Mouse (Mus musculus): ENCODE measurements around the gene Ccdc151. TPM values are rescaled to one million over a fixed set of nuclear protein-coding genes. Genes with fewer than 3 reads are reported as not detected.

Gene Ccdc151
- polyA plus RNA-seq, 1 experiment, result 0.02 TPM

DNA sequence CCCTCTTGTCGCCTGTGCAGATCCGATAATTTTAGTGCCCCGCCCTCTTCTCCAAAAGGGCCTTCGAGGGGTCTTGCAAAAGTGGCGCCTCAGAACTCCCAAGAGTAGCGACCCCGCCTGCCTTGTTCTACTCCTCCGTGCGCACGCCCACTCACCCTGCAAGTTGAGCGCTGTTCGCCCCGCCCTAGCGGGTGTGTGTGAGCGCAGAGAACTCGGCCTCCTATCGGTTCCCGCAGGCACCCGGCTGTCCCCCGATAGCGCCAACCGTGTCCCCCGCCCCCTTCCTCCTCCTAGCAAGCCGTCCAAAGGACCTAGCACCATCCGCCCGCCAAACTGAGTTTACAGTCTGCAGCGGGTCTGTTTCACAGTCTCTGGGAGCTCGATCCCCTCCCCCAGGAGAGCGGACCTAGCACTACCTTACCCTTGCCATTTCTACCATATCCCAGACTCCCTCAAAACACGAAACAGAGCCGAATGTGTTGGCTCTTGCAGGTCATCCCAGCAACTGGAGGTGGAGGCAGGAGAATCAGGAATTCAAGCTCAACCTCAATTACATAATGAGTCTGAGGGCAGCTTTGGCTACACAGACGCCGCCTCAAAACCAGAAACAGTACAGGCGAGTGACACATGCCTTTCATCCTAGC is 39.9 kb downstream of the Ccdc151 start:
- TF ChIP-seq TAL1 (IDR thresholded peaks at IDR 0.05; ENCODE audit: low read length) (peak; percentile 96), GATA1 (IDR thresholded peaks at IDR 0.05; ENCODE audit: low read length) (peak; percentile 92)
- Histone ChIP-seq H3K4me3 (replicated peaks) (peak overlapping the region; percentile 99), H3K9me3 (ENCODE audit: control insufficient read depth, low read length) (no peaks in the 10 kb centered on the region), H3K27me3 (ENCODE audit: control insufficient read depth) (peaks cover 5% of the 10 kb centered on the region; the same call in 1 of the 2 replicates), H3K4me1 (ENCODE audit: control insufficient read depth) (peaks cover 62% of the 10 kb centered on the region), H3K36me3 (ENCODE audit: control insufficient read depth) (peaks cover 57% of the 10 kb centered on the region)

DNA sequence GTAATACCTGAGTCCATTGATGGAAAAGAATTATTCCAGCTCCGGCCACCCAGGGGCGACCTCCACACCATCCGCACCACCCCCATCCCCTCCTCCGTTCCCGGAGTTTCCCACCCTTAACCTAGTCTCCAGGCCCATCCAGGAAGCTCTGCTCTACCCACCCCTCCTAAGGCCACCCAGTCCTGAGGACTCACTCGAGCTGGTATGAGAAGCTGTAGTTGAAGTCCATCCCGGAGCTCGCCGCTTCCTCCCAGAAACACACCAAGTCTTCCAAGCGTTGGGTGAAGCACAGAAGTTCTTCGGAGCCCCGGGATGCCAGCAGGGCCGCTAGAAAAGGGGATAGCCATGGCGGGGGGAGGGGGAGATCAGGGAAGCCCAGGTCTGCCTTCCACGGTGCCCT is 40.4 kb downstream of the Ccdc151 start:
- Histone ChIP-seq H3K4me3 (replicated peaks) (peak overlapping the region; percentile 99), H3K4me1 (ENCODE audit: control insufficient read depth) (peaks cover 68% of the 10 kb centered on the region), H3K27me3 (ENCODE audit: control insufficient read depth) (peaks cover 5% of the 10 kb centered on the region; the same call in 1 of the 2 replicates), H3K36me3 (ENCODE audit: control insufficient read depth) (peaks cover 62% of the 10 kb centered on the region), H3K9me3 (ENCODE audit: control insufficient read depth, low read length) (no peaks in the 10 kb centered on the region)
- TF ChIP-seq GATA1 (IDR thresholded peaks at IDR 0.05; ENCODE audit: low read length), result no peak

DNA sequence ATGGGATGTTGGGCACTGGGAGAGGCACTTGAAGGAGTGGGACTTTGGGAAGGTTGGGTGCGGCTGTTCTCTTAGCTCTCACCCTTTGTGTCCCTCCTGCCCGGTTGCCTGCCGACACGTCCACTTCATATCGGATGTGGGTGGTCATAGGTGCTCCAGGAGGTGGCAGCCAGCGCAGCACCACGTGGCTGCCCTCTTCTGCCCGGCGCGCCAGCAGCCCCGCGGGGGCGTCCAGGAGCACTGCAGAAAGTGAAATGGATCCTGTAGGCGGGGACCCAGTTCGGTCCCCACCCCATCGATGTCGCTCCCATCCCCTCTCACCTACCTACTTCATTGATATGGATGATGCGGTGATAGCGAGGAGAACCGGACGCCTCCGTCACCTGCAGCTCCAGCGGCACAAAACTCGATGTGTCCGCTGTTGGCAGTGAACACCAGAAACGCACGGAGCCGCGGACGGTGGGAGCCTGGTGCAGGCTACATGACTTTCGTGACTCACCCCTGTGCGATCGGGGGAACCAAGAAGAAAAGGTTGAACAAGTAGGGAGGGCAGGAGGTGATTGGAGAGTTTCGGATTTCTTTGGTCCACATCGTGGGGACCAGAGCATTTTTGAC is 41.0 kb downstream of the Ccdc151 start:
- H3K4me3 ChIP-seq (replicated peaks), result peak overlapping the region; percentile 99
- peaks cover 5% of the 10 kb centered on the region; the same call in 1 of the 2 replicates for H3K27me3 ChIP-seq (ENCODE audit: control insufficient read depth)
- H3K9me3 ChIP-seq (ENCODE audit: control insufficient read depth, low read length), result no peaks in the 10 kb centered on the region
- peaks cover 67% of the 10 kb centered on the region for H3K36me3 ChIP-seq (ENCODE audit: control insufficient read depth)
- TF ChIP-seq TAL1 (IDR thresholded peaks at IDR 0.05; ENCODE audit: low read length) (no peak), GATA1 (IDR thresholded peaks at IDR 0.05; ENCODE audit: low read length) (no peak; the same call in 1 of the 2 replicates)
- H3K4me1 ChIP-seq (ENCODE audit: control insufficient read depth), result peaks cover 73% of the 10 kb centered on the region

DNA sequence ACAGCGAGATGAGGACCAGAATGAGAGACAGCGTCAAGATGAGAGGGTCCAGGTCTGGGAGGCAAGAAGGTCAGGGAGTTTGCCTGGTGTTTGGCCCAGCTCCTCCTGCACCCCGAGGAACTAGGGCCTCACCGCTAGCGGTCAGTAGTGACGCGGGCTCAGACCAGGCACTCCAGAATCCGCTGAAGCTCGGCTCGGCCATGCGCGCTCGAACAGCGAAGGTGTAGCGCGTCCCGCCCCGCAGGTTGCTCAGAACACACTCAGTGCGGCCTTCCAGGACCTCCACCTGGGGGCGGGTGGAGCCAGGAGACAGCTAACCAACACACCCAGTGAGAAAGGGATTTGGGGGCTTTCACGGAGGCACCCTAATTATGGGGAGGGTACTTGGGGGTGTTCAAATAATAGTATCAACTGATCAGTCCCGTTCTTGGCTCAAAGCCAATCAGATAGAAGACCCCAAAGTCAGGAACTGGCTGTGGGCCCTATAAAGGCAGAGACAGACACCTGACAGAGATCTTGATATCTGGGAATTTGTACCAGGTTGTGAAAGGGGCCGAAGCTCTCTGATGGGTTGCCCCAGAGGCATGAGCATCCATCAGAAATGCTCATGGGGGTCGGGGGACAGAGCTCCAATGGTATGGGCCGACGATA is 41.8 kb downstream of the Ccdc151 start:
- H3K27me3 ChIP-seq (ENCODE audit: control insufficient read depth), result peaks cover 5% of the 10 kb centered on the region; the same call in 1 of the 2 replicates
- no peaks in the 10 kb centered on the region for H3K9me3 ChIP-seq (ENCODE audit: control insufficient read depth, low read length)
- H3K36me3 ChIP-seq (ENCODE audit: control insufficient read depth), result peaks cover 69% of the 10 kb centered on the region
- no peak for TF ChIP-seq GATA1 (IDR thresholded peaks at IDR 0.05; ENCODE audit: low read length)
- no peak for TF ChIP-seq TAL1 (IDR thresholded peaks at IDR 0.05; ENCODE audit: low read length)
- H3K4me3 ChIP-seq (replicated peaks), result peak overlapping the region; percentile 99
- H3K4me1 ChIP-seq (ENCODE audit: control insufficient read depth), result peaks cover 79% of the 10 kb centered on the region

DNA sequence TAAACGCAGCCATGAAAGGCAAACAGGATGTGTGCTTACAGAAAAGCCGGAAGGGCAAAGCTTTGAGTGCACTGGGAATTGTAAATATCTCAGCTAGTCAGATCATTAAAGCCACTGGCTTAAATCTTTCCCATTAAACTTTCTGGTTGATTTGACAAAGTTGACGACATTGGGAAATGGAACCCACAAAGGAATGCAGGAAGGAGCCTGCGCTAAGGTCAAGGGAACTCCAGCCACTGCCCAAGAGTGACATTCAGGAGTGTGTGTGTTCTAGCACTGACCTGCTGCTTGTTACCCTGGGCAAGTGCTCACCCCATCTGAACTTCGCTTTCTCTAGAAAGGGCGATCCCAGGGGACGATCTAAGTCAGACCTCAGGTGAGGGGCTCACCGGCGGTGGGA is 42.3 kb downstream of the Ccdc151 start:
- peak overlapping the region; percentile 99 for H3K4me3 ChIP-seq (replicated peaks)
- H3K4me1 ChIP-seq (ENCODE audit: control insufficient read depth), result peaks cover 78% of the 10 kb centered on the region
- peaks cover 69% of the 10 kb centered on the region for H3K36me3 ChIP-seq (ENCODE audit: control insufficient read depth)
- H3K27me3 ChIP-seq (ENCODE audit: control insufficient read depth), result peaks cover 5% of the 10 kb centered on the region; the same call in 1 of the 2 replicates
- TF ChIP-seq TAL1 (IDR thresholded peaks at IDR 0.05; ENCODE audit: low read length), result no peak
- TF ChIP-seq GATA1 (IDR thresholded peaks at IDR 0.05; ENCODE audit: low read length), result no peak
- no peaks in the 10 kb centered on the region for H3K9me3 ChIP-seq (ENCODE audit: control insufficient read depth, low read length)

DNA sequence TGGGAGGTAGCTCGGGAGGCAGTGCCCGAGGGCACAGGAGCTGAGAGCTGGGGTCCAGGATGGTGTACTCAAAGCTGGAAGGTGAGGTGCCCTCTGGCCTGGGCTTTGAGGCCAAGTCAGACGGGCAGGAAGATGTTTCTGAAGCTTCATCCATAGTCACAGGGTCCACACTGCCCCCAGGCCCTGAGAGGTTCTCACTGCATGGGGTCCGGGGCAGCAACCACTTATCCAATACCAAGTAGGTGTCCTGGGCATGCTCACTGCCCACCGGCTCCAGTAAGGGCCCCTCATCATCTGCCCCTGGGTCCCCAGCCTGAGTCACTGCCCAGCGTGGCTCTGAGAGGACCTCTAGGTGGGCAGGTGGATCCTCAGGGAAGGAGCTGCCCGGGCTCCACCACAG is 43.2 kb downstream of the Ccdc151 start:
- peaks cover 69% of the 10 kb centered on the region for H3K36me3 ChIP-seq (ENCODE audit: control insufficient read depth)
- peaks cover 75% of the 10 kb centered on the region for H3K4me1 ChIP-seq (ENCODE audit: control insufficient read depth)
- H3K27me3 ChIP-seq (ENCODE audit: control insufficient read depth), result peaks cover 5% of the 10 kb centered on the region; the same call in 1 of the 2 replicates
- H3K4me3 ChIP-seq (replicated peaks), result peak overlapping the region; percentile 99
- no peak for TF ChIP-seq GATA1 (IDR thresholded peaks at IDR 0.05; ENCODE audit: low read length)
- TF ChIP-seq TAL1 (IDR thresholded peaks at IDR 0.05; ENCODE audit: low read length), result no peak
- no peaks in the 10 kb centered on the region for H3K9me3 ChIP-seq (ENCODE audit: control insufficient read depth, low read length)

DNA sequence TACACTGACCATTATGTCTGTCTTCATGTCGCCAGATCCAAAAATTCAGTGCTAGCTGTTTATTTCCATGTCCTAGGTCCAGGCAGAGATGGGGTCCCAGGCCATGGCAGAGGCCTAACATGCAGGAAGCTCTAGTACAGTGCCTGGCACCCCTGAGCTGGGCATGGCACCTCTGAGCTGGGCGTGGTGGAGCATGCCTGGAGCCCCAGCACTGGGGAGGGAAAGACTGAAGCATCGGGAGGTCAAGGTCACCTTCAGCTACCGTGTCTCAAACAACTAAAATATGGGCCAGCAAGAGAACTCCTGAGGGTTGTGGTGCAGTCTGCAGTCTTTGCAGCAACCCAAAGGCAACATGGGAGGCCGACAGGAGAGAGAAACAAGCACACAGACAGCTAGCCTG is 44.1 kb downstream of the Ccdc151 start:
- Histone ChIP-seq H3K27me3 (ENCODE audit: control insufficient read depth) (peaks cover 5% of the 10 kb centered on the region; the same call in 1 of the 2 replicates), H3K9me3 (ENCODE audit: control insufficient read depth, low read length) (no peaks in the 10 kb centered on the region), H3K4me3 (replicated peaks) (peak overlapping the region; percentile 99), H3K4me1 (ENCODE audit: control insufficient read depth) (peaks cover 69% of the 10 kb centered on the region), H3K36me3 (ENCODE audit: control insufficient read depth) (peaks cover 69% of the 10 kb centered on the region)
- TF ChIP-seq TAL1 (IDR thresholded peaks at IDR 0.05; ENCODE audit: low read length) (no peak), GATA1 (IDR thresholded peaks at IDR 0.05; ENCODE audit: low read length) (no peak)

DNA sequence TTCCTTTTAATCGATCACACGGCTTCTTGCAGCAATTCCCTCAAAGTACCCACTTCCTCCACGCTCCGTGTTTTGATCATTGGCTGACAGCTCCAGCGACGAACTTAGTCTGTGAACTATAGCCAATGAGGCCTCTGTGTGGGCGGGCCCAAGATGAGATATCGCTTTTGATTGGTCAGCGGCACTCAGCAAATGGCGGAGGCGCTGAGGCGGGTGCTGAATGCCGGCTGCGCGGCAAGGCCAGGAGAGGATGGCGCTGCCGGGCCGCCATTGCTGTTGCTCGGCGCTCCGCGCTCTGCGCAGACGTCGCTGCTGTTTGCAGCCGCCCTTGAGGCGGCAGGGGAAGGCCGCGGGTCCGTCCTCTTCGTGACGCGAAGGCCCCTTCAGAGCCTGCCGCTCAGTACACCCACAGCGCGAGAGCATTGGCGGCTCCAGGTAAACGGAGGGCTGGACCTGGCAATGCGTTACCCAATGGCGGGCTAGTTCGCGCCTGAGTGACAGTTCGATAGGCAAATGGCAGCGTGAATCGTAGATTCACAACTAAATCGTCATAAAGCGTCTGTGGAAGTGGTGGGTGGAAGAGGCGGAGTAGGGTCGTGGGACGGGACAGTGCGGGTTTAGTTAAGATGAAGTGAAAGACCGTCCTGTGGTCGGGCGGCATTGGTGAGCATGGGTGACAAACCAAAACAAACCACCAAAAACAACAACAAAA is 46.7 kb downstream of the Ccdc151 start, which contains the start of gene Swsap1:
Swsap1 (plus strand) TSS at position 186 of the 712 bp plus-strand sequence.
- H3K9me3 ChIP-seq (ENCODE audit: control insufficient read depth, low read length), result peaks cover 2% of the 10 kb centered on the region; the same call in 1 of the 2 replicates
- peaks cover 59% of the 10 kb centered on the region for H3K4me1 ChIP-seq (ENCODE audit: control insufficient read depth)
- TF ChIP-seq GATA1 (IDR thresholded peaks at IDR 0.05; ENCODE audit: low read length) (no peak), TAL1 (IDR thresholded peaks at IDR 0.05; ENCODE audit: low read length) (no peak)

More for the DNA sequence above, 46.7 kb downstream of the Ccdc151 start, which contains the start of gene Swsap1:
- H3K36me3 ChIP-seq (ENCODE audit: control insufficient read depth), result peaks cover 44% of the 10 kb centered on the region
- peak within 1 kb of the TSS; percentile 73 for H3K4me3 ChIP-seq (replicated peaks)
- H3K27me3 ChIP-seq (ENCODE audit: control insufficient read depth), result peaks cover 5% of the 10 kb centered on the region; the same call in 1 of the 2 replicates

All from erythroblast, embryonic 14.5 days (primary cell).